Mouse (Mus musculus) mesoderm, embryonic 11.5 days (tissue): ENCODE measurements around the gene Oaz2.
A peak's percentile ranks its signal among the peaks of the same experiment; 100 is the strongest.

ENCODE experiments used
- DNase-seq: peaks from one replicate; pipeline ENCODE4 v3.0.0-alpha.2; 2012; ENCODE audit warnings: low read depth, low spot score

Oaz2 gene

GRCm38 (mm10) chr9:65692466-65692865, 24.7 kb downstream of the Oaz2 start:
- no peak for DNase-seq

GRCm38 (mm10) chr9:65692959-65693603, 25.3 kb downstream of the Oaz2 start:
- DNase-seq: no peak

- no peak for DNase-seq
These were observed 27.8 kb downstream of the Oaz2 start for GRCm38 (mm10) chr9:65695646-65696045.

- no peak for DNase-seq
These were observed 28.5 kb downstream of the Oaz2 start for GRCm38 (mm10) chr9:65696337-65696736.

- DNase-seq: no peak
These were observed 29.6 kb downstream of the Oaz2 start for GRCm38 (mm10) chr9:65697356-65697755.

GRCm38 (mm10) chr9:65697992-65698391, 30.2 kb downstream of the Oaz2 start:
- DNase-seq: no peak

- DNase-seq: no peak
These were observed 32.7 kb downstream of the Oaz2 start for GRCm38 (mm10) chr9:65700504-65700903.

- DNase-seq: no peak
These were observed 34.5 kb downstream of the Oaz2 start for GRCm38 (mm10) chr9:65702286-65702685.

GRCm38 (mm10) chr9:65703241-65703640, 35.4 kb downstream of the Oaz2 start:
- DNase-seq: no peak

- DNase-seq: no peak
These were observed 36.3 kb downstream of the Oaz2 start for GRCm38 (mm10) chr9:65703926-65704595.

GRCm38 (mm10) chr9:65718195-65718594, 50.4 kb downstream of the Oaz2 start:
- no peak for DNase-seq

GRCm38 (mm10) chr9:65721161-65721566, 53.4 kb downstream of the Oaz2 start:
- DNase-seq: peak; percentile 64

GRCm38 (mm10) chr9:65724471-65725290, 56.9 kb downstream of the Oaz2 start:
- DNase-seq: no peak

- no peak for DNase-seq
These were observed 57.5 kb downstream of the Oaz2 start for GRCm38 (mm10) chr9:65725291-65725622.

- DNase-seq: no peak
These were observed 58.6 kb downstream of the Oaz2 start for GRCm38 (mm10) chr9:65726431-65726830.

GRCm38 (mm10) chr9:65727491-65727890, 59.7 kb downstream of the Oaz2 start:
- no peak for DNase-seq

- DNase-seq: no peak
These were observed 60.8 kb downstream of the Oaz2 start for GRCm38 (mm10) chr9:65728588-65728987.

- no peak for DNase-seq
These were observed 67.1 kb downstream of the Oaz2 start for GRCm38 (mm10) chr9:65734931-65735330.
